Mouse (Mus musculus): ENCODE results near the gene Asb3. TPM values are rescaled to one million over a fixed set of nuclear protein-coding genes. Genes with fewer than 3 reads are reported as not detected.
"Not testable (repeated sequence)": the region's sequence is repeated elsewhere in the genome, so short reads cannot be mapped to it uniquely, and the experiment has no call there.

Gene Asb3
- polyA plus RNA-seq, 1 experiment from 2014 or later = 24.2 TPM

DNA sequence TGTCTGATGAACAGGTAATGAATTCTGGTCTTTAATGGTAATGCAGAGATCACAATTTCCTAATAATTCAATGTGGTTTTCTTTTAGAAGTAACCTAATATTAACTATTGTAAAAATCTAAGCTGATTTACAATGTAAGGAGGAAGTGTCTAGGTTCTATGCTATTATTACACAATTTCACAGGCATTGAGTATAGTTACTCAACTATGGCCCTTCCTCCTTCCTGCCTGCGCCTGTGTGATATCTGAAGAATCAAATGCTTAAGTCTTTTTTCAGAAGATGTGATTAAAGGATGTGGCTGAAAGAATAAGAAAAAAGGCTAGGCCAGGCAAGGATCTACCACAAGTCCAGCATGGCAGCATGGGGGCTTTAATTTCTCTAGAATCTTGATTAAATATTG, 249.6 kb downstream of the Asb3 start:
- not testable (repeated sequence) for H3K9ac ChIP-seq (ENCODE audit: low read length); H3K27ac ChIP-seq (ENCODE audit: low read depth); H3K36me3 ChIP-seq (ENCODE audit: control insufficient read depth, insufficient read depth, low read length); H3K9me3 ChIP-seq (ENCODE audit: control insufficient read depth, low read length); H3K4me3 ChIP-seq (ENCODE audit: low read depth, low read length); H3K27me3 ChIP-seq (replicated peaks; ENCODE audit: control insufficient read depth, insufficient read depth, low read length); H3K4me2 ChIP-seq (ENCODE audit: low read length); DNase-seq (ENCODE audit: low spot score); ATAC-seq (replicated peaks; ENCODE audit: low FRiP score, low TSS enrichment, low read depth); H3K4me1 ChIP-seq (replicated peaks; ENCODE audit: control insufficient read depth, insufficient read depth, low read length)
- WGBS = 92% methylated on average over 1 of the region's 1 CpGs

DNA sequence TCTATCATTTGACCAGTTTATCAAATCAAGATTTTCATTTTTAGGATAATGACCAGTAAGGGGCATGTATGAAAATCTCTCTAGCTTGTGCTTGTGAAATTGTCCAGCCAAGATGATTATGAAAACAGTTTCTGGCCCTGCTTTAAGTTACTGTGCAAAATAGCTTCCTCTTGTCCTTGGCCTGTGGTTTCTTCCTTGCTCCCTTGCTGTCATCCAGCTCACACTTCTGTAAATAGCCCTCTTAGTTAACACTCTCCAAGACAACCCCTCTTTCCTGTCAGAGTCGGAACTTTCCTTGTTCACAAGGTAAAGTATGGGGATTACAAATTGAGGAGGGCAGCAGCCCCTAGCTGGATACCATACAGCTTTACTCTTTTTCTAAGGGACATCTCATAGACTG, 253.2 kb downstream of the Asb3 start:
- H3K9me3 ChIP-seq (ENCODE audit: control insufficient read depth, low read length); H3K9ac ChIP-seq (ENCODE audit: low read length); H3K4me3 ChIP-seq (ENCODE audit: low read depth, low read length); H3K36me3 ChIP-seq (ENCODE audit: control insufficient read depth, insufficient read depth, low read length); H3K27me3 ChIP-seq (replicated peaks; ENCODE audit: control insufficient read depth, insufficient read depth, low read length); H3K4me2 ChIP-seq (ENCODE audit: low read length); H3K27ac ChIP-seq (ENCODE audit: low read depth); DNase-seq (ENCODE audit: low spot score); H3K4me1 ChIP-seq (replicated peaks; ENCODE audit: control insufficient read depth, insufficient read depth, low read length); ATAC-seq (replicated peaks; ENCODE audit: low FRiP score, low TSS enrichment, low read depth): not testable (repeated sequence)
- WGBS = 71% methylated on average over 1 of the region's 1 CpGs

Other genes starting within 250 kb of the Asb3 start
- 8.8 and 9.1 TPM in 2 replicates for gene Acyp2, start 235.8 kb upstream of the Asb3 start, polyA plus RNA-seq (2014; fragmentation: Nextera tagmentation; extraction: Ambion mirVana)
- gene Psme4, start 113.7 kb upstream of the Asb3 start, polyA plus RNA-seq (2014; fragmentation: Nextera tagmentation; extraction: Ambion mirVana) = 26.1 and 29.3 TPM in 2 replicates
- gene Gpr75, start 58 bp upstream of the Asb3 start, polyA plus RNA-seq (2014; fragmentation: Nextera tagmentation; extraction: Ambion mirVana) = 0.12 and 0.14 TPM in 2 replicates
- gene Erlec1, start 68.9 kb downstream of the Asb3 start, polyA plus RNA-seq (2014; fragmentation: Nextera tagmentation; extraction: Ambion mirVana) = 12.4 and 13.4 TPM in 2 replicates
- 11.6 and 13.5 TPM in 2 replicates for gene Chac2, start 100.9 kb downstream of the Asb3 start, polyA plus RNA-seq (2014; fragmentation: Nextera tagmentation; extraction: Ambion mirVana)